Mouse (Mus musculus): Measurements from ENCODE around the gene Fignl1. TPM values are rescaled to one million over a fixed set of nuclear protein-coding genes. Genes with fewer than 3 reads are reported as not detected.

Fignl1 gene
- polyA plus RNA-seq, 1 experiment: 0.47 TPM

DNA sequence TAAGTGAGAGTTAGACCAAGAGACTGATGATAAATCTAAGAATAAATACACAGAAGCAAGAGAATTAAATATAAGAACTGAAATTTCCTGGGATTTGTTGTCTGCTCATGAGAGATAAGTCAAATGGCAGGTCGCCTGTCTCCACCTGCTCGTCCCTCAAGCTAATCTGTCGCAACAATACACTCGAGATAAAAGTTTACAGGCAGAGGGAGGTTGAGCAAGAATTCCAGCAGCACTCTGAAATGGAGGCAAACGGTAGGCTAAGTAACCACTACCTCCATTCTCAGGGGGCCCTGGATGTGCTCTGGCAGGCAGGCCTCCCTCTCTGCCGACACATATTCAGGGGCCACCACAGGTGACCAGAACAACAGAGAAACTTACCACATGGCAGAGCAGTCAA lies 26.6 kb upstream of the Fignl1 start:
- 57% methylated on average over 6 of the region's 6 CpGs for WGBS
- TF ChIP-seq CTCF (IDR thresholded peaks at IDR 0.05; ENCODE audit: insufficient read depth, low read length): no peak
- TF ChIP-seq POLR2A (IDR thresholded peaks at IDR 0.05; ENCODE audit: borderline replicate concordance, extremely low read depth, low read depth, low read length): no peak
- peaks cover 11% of the 10 kb centered on the region for H3K4me1 ChIP-seq (ENCODE audit: control insufficient read depth, insufficient read depth, low read length)

DNA sequence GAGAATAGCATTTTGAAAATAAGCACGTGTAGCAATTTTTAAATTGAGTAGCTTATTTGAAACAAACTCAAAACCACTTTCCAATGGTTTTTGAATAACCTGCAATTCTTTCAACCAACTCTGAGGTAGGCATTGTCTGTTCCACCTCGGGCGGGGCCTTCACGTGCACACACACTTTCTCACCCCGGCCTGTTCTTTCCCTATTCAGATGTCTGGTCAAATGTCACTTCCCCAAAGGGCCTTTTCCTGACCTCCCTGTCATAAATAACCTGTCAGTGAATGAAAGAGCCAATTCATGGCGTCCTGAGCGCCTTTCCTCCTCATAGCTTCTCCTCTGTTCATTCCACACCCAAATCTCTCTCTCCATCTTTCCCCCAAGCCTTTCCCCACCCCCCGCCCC lies 24.3 kb upstream of the Fignl1 start:
- no peak overlapping the region for H3K4me3 ChIP-seq (replicated peaks; ENCODE audit: extremely low read depth, low read depth, low read length)
- no peak for DNase-seq
- no peak for TF ChIP-seq CTCF (IDR thresholded peaks at IDR 0.05; ENCODE audit: insufficient read depth, low read length)
- no peak for TF ChIP-seq POLR2A (IDR thresholded peaks at IDR 0.05; ENCODE audit: borderline replicate concordance, extremely low read depth, low read depth, low read length)
- WGBS: 47% methylated on average over 8 of the region's 8 CpGs
- peaks cover 19% of the 10 kb centered on the region for H3K4me1 ChIP-seq (ENCODE audit: control insufficient read depth, insufficient read depth, low read length)

More for the DNA sequence above, 26.6 kb upstream of the Fignl1 start:
- DNase-seq: no peak
- no peak overlapping the region for H3K4me3 ChIP-seq (replicated peaks; ENCODE audit: extremely low read depth, low read depth, low read length)

DNA sequence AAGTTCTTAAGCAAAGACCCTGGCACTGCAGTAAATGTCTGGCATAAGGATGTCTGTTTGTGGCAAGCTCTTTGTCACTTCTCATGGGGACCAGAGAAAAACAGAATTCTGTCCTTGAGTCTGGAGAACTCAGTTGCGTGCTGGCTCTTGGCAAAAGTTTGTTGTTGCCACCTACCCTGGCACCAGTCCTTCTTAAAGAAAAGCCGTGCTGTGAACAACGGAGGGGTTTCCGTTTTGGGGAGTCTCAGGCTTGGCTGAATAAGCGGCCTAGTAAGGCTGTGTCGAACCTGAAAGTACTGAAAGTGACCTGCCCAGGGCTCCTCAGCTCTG lies 24.0 kb upstream of the Fignl1 start:
- 34% methylated on average over 6 of the region's 6 CpGs for WGBS
- DNase-seq: no peak

DNA sequence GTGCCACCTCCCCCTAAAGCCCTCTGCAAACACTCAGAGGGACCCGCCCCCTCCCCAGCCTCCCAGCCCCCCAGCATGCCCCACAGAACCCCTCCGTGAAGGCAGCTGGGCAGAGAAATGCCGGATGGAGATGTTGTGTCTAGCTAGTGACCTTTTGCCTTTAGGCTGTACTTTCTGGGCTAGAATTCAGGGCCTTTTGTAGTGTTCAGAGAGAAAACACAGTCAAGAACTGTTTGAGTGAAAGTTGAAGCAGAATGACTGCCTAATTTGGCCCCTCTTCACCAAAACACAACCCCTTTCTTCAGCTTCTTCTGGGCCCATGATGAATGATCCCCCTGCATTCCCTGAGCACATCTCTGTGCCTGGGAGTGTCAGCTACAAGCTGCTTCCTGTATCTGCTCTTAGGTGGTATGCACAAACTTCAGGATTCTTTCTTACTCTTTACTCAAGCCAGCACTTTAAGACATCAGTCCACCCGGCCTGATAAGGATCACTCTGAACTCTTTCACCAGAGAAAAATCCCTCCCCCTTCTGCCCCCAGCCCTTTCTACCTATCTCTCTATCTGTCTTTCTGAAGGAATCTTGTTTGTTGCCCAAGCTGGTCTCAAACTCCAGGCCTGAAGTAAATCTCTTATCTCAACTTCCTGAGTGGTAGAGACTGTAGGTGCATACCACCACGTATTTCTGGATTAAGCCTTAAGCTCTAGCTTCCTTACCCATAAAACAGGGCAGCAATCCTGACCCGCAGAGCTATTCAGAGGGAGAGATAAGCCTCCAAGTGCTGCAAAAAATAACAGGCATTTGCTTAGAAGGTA lies 23.4 kb upstream of the Fignl1 start:
- TF ChIP-seq POLR2A (IDR thresholded peaks at IDR 0.05; ENCODE audit: borderline replicate concordance, extremely low read depth, low read depth, low read length) (no peak), CTCF (IDR thresholded peaks at IDR 0.05; ENCODE audit: insufficient read depth, low read length) (no peak)
- no peak for DNase-seq
- Histone ChIP-seq H3K4me3 (replicated peaks; ENCODE audit: extremely low read depth, low read depth, low read length) (no peak overlapping the region), H3K4me1 (ENCODE audit: control insufficient read depth, insufficient read depth, low read length) (peaks cover 17% of the 10 kb centered on the region)
- 27% methylated on average over 6 of the region's 6 CpGs for WGBS

More for the DNA sequence above, 24.0 kb upstream of the Fignl1 start:
- TF ChIP-seq CTCF (IDR thresholded peaks at IDR 0.05; ENCODE audit: insufficient read depth, low read length) (no peak), POLR2A (IDR thresholded peaks at IDR 0.05; ENCODE audit: borderline replicate concordance, extremely low read depth, low read depth, low read length) (no peak)
- no peak overlapping the region for H3K4me3 ChIP-seq (replicated peaks; ENCODE audit: extremely low read depth, low read depth, low read length)
- H3K4me1 ChIP-seq (ENCODE audit: control insufficient read depth, insufficient read depth, low read length): peaks cover 19% of the 10 kb centered on the region

DNA sequence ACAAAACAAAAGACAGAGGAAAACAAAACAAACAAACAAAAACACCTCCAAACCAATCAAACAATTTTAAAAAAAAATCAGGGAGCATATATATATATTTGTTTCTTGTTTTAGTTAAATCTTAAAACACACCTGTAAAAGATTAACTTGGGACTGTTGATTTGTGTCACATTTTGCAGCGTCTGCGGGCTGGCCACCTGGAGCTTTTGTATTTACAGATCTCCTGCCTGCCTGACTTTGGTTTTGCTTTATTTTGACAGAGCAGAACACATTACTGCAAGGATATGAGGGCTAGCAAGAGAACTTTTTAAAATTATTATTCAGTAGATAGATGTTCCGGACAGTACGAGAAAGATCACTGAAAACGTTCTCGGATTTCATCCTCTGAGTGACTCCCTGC lies 22.8 kb upstream of the Fignl1 start:
- 63% methylated on average over 6 of the region's 6 CpGs for WGBS
- no peak for TF ChIP-seq POLR2A (IDR thresholded peaks at IDR 0.05; ENCODE audit: borderline replicate concordance, extremely low read depth, low read depth, low read length)
- no peak for TF ChIP-seq CTCF (IDR thresholded peaks at IDR 0.05; ENCODE audit: insufficient read depth, low read length)
- H3K4me3 ChIP-seq (replicated peaks; ENCODE audit: extremely low read depth, low read depth, low read length): no peak overlapping the region
- DNase-seq: no peak
- peaks cover 17% of the 10 kb centered on the region for H3K4me1 ChIP-seq (ENCODE audit: control insufficient read depth, insufficient read depth, low read length)

DNA sequence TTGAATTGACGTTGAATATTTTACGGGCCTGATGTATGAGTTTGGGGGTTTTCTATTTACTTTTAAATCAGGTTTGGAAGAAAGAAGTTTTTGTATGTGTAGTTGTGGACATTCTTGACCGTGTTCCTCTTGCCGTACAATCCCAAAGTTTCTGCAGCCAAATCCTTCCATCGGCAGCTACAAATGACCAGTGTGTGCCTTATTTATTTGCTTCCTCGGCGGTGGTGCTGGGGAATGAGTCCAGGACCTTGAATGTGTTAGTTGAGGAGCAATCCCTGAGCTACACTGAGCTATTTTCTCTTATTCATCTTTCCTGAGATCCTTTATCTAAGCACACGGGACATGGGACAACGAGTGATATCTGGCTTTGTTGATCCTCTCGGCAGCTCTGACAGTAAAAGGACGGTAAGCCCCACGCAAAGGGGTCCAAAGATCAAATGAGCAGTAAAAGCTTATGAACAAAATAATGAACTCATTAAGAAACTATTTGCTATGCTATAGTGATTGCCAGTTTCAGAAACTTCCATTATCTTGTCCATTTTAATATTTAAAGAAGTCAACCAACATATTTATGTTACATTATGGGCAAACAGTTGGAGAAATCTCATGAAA lies 22.2 kb upstream of the Fignl1 start:
- H3K4me3 ChIP-seq (replicated peaks; ENCODE audit: extremely low read depth, low read depth, low read length): no peak overlapping the region
- no peak for TF ChIP-seq CTCF (IDR thresholded peaks at IDR 0.05; ENCODE audit: insufficient read depth, low read length)
- no peak for TF ChIP-seq POLR2A (IDR thresholded peaks at IDR 0.05; ENCODE audit: borderline replicate concordance, extremely low read depth, low read depth, low read length)
- H3K4me1 ChIP-seq (ENCODE audit: control insufficient read depth, insufficient read depth, low read length): peaks cover 17% of the 10 kb centered on the region
- 59% methylated on average over 12 of the region's 12 CpGs for WGBS
- DNase-seq: no peak

DNA sequence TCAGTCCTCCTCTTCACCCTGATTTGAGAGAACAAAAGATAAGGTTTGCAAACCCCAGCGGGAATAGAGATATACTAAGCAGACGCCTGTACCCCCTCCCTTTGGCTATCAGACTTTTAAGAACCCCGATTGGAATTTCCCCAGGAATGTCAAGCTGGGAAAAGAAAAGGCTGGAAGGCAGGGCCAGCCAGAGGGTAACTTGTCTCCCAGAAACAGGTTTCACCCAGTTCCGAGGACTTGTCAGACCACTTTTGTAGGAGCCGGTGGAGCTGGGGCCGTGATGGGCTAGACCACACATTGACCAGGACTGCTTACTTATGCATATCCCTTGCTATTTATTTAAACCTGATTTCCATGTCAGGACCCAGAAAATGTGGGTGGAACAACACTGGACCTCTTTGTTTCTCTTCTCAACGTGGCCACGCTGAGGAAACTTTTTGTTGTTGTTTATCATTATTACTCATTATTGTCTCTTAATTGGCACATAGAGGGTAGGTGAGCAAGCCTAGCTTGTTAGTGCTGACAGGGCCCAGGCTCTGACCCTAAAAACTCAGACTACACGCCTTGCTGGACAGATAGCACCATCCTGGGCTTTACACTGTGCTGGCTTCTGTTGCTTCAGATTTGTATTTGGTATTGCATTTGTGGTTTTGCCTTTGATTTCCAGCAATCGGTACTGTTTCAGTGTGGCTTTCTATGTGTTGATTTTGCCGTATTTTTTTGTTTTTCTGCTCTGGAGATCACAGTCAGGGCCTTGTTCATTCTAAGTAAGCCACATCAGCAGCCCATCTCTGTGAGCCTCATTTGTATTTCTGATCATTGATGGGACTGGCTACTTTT lies 20.6 kb upstream of the Fignl1 start:
- no peak overlapping the region for H3K4me3 ChIP-seq (replicated peaks; ENCODE audit: extremely low read depth, low read depth, low read length)
- 51% methylated on average over 11 of the region's 11 CpGs for WGBS
- H3K4me1 ChIP-seq (ENCODE audit: control insufficient read depth, insufficient read depth, low read length): peaks cover 17% of the 10 kb centered on the region
- DNase-seq: peak; percentile 10
- TF ChIP-seq POLR2A (IDR thresholded peaks at IDR 0.05; ENCODE audit: borderline replicate concordance, extremely low read depth, low read depth, low read length): no peak
- no peak for TF ChIP-seq CTCF (IDR thresholded peaks at IDR 0.05; ENCODE audit: insufficient read depth, low read length)

DNA sequence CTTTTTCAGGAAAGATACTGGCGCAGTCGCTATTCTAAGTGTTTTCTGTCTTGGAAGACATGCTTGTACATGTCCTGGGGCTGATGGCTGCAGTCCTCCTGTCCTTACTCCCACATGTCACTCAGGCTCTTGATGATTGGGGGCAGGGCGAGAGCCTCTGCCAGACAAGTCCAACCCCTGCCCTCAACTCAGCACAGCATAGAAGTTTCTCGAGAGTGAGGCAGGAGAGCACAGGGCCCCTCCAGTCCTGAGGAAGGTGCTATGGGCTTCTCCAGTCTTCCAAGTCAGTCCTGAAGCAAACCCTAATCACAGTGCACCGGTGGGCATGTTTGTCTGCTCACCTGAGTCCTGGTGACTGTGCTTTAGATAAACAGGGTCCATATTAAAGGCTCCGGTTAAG lies 20.0 kb upstream of the Fignl1 start:
- TF ChIP-seq POLR2A (IDR thresholded peaks at IDR 0.05; ENCODE audit: borderline replicate concordance, extremely low read depth, low read depth, low read length) (no peak), CTCF (IDR thresholded peaks at IDR 0.05; ENCODE audit: insufficient read depth, low read length) (no peak)
- Histone ChIP-seq H3K4me1 (ENCODE audit: control insufficient read depth, insufficient read depth, low read length) (peaks cover 17% of the 10 kb centered on the region), H3K4me3 (replicated peaks; ENCODE audit: extremely low read depth, low read depth, low read length) (no peak overlapping the region)
- WGBS: 49% methylated on average over 6 of the region's 6 CpGs
- DNase-seq: peak; percentile 8

DNA sequence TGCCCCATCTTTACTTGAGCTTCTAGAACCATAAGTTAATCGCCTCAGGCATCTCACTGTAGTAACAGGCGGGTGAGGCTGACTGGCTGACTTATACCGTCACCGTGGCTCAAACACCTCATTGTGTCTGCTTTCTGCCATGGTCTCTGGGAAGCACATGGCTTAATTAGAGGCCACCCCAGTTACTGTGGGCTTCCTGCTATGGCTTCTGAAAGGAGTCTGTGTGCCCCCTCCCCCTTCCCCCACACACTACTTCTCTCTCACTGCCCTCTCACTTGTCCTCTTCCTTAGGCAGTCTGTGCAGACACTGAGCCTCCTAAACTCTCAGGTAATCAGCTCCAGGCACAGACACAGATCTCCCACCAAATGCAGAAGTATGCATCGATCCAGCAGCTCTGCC lies 19.5 kb upstream of the Fignl1 start:
- DNase-seq: no peak
- 59% methylated on average over 5 of the region's 5 CpGs for WGBS
- H3K4me3 ChIP-seq (replicated peaks; ENCODE audit: extremely low read depth, low read depth, low read length): no peak overlapping the region
- H3K4me1 ChIP-seq (ENCODE audit: control insufficient read depth, insufficient read depth, low read length): peaks cover 17% of the 10 kb centered on the region
- no peak for TF ChIP-seq CTCF (IDR thresholded peaks at IDR 0.05; ENCODE audit: insufficient read depth, low read length)

Data from lung, adult 2 months (tissue).